Mouse (Mus musculus): ENCODE data around the gene Stx6. TPM values are rescaled to one million over a fixed set of nuclear protein-coding genes. Genes with fewer than 3 reads are reported as not detected.
A peak's percentile ranks its signal among the peaks of the same experiment; 100 is the strongest.

The Stx6 gene
- polyA plus RNA-seq, 1 experiment from 2014 or later, result 128 TPM

GRCm38 (mm10) chr1:155212081-155212480 is 53.6 kb downstream of the Stx6 start:
- Histone ChIP-seq H3K27me3 (peaks cover 6% of the 10 kb centered on the region), H3K4me2 (replicated peaks) (peak overlapping the region; percentile 1; the same call in 1 of the 2 replicates), H3K36me3 (peaks cover 8% of the 10 kb centered on the region), H3K27ac (peak overlapping the region; percentile 81), H3K9me3 (no peaks in the 10 kb centered on the region), H3K9ac (replicated peaks) (peak overlapping the region; percentile 51), H3K4me3 (replicated peaks) (no peak overlapping the region), H3K4me1 (replicated peaks) (peaks cover 74% of the 10 kb centered on the region)
- ATAC-seq, result peak; percentile 26
- 40% methylated on average over 4 of the region's 4 CpGs for WGBS

- WGBS, result 6% methylated on average over 6 of the region's 6 CpGs
- H3K9me3 ChIP-seq, result no peaks in the 10 kb centered on the region
- H3K27ac ChIP-seq, result peak overlapping the region; percentile 81
- peak overlapping the region; percentile 1; the same call in 1 of the 2 replicates for H3K4me2 ChIP-seq (replicated peaks)
- H3K4me1 ChIP-seq (replicated peaks), result peaks cover 77% of the 10 kb centered on the region
- ATAC-seq, result peak; percentile 64
- H3K27me3 ChIP-seq, result peaks cover 6% of the 10 kb centered on the region
- peaks cover 4% of the 10 kb centered on the region for H3K36me3 ChIP-seq
- H3K4me3 ChIP-seq (replicated peaks), result no peak overlapping the region
- peak overlapping the region; percentile 51 for H3K9ac ChIP-seq (replicated peaks)
Measured at GRCm38 (mm10) chr1:155212493-155212892, 54.0 kb downstream of the Stx6 start.

- ATAC-seq, result peak; percentile 40
- H3K9me3 ChIP-seq, result no peaks in the 10 kb centered on the region
- no peak overlapping the region for H3K4me3 ChIP-seq (replicated peaks)
- peak overlapping the region; percentile 51; the same call in 1 of the 2 replicates for H3K9ac ChIP-seq (replicated peaks)
- WGBS, result 6% methylated on average over 18 of the region's 18 CpGs
- H3K4me1 ChIP-seq (replicated peaks), result peaks cover 74% of the 10 kb centered on the region
- H3K4me2 ChIP-seq (replicated peaks), result peak overlapping the region; percentile 1
- H3K27me3 ChIP-seq, result peaks cover 6% of the 10 kb centered on the region
- H3K36me3 ChIP-seq, result no peaks in the 10 kb centered on the region
- peak overlapping the region; percentile 81 for H3K27ac ChIP-seq
Measured at GRCm38 (mm10) chr1:155212936-155213774, 54.6 kb downstream of the Stx6 start.

- 69% methylated on average over 7 of the region's 7 CpGs for WGBS
- no peak overlapping the region; the same call in 1 of the 2 replicates for H3K27ac ChIP-seq
Measured at GRCm38 (mm10) chr1:155213912-155214311, 55.4 kb downstream of the Stx6 start.

GRCm38 (mm10) chr1:155215066-155215764 is 56.7 kb downstream of the Stx6 start:
- Histone ChIP-seq H3K27ac (no peak overlapping the region), H3K4me1 (replicated peaks) (peaks cover 70% of the 10 kb centered on the region), H3K9me3 (no peaks in the 10 kb centered on the region), H3K27me3 (peaks cover 6% of the 10 kb centered on the region), H3K4me2 (replicated peaks) (no peak overlapping the region), H3K4me3 (replicated peaks) (no peak overlapping the region), H3K36me3 (no peaks in the 10 kb centered on the region), H3K9ac (replicated peaks) (no peak overlapping the region)
- 61% methylated on average over 9 of the region's 9 CpGs for WGBS
- no peak; the same call in 1 of the 2 replicates for ATAC-seq

More at GRCm38 (mm10) chr1:155213912-155214311, 55.4 kb downstream of the Stx6 start:
- no peak overlapping the region for H3K4me3 ChIP-seq (replicated peaks)
- no peaks in the 10 kb centered on the region for H3K36me3 ChIP-seq
- no peaks in the 10 kb centered on the region for H3K9me3 ChIP-seq
- no peak overlapping the region for H3K9ac ChIP-seq (replicated peaks)
- H3K4me1 ChIP-seq (replicated peaks), result peaks cover 74% of the 10 kb centered on the region
- H3K4me2 ChIP-seq (replicated peaks), result 0 out of 2 replicates have a peak overlapping the region, but pooled peaks have one; percentile 1
- ATAC-seq, result no peak
- H3K27me3 ChIP-seq, result peaks cover 6% of the 10 kb centered on the region

- peaks cover 6% of the 10 kb centered on the region; the same call in 1 of the 2 replicates for H3K27me3 ChIP-seq
- 77% methylated on average over 11 of the region's 11 CpGs for WGBS
- H3K4me3 ChIP-seq (replicated peaks), result no peak overlapping the region
- peaks cover 65% of the 10 kb centered on the region for H3K4me1 ChIP-seq (replicated peaks)
- H3K4me2 ChIP-seq (replicated peaks), result no peak overlapping the region
- no peaks in the 10 kb centered on the region for H3K9me3 ChIP-seq
- H3K36me3 ChIP-seq, result no peaks in the 10 kb centered on the region
- no peak overlapping the region for H3K27ac ChIP-seq
- no peak for ATAC-seq
- no peak overlapping the region for H3K9ac ChIP-seq (replicated peaks)
Measured at GRCm38 (mm10) chr1:155216313-155216712, 57.8 kb downstream of the Stx6 start.

- Histone ChIP-seq H3K4me3 (replicated peaks) (no peak overlapping the region), H3K27ac (no peak overlapping the region), H3K9ac (replicated peaks) (no peak overlapping the region), H3K4me1 (replicated peaks) (peaks cover 65% of the 10 kb centered on the region), H3K4me2 (replicated peaks) (no peak overlapping the region), H3K27me3 (peaks cover 6% of the 10 kb centered on the region; the same call in 1 of the 2 replicates), H3K9me3 (no peaks in the 10 kb centered on the region), H3K36me3 (no peaks in the 10 kb centered on the region)
- WGBS, result 65% methylated on average over 6 of the region's 6 CpGs
- ATAC-seq, result no peak
Measured at GRCm38 (mm10) chr1:155216844-155217243, 58.3 kb downstream of the Stx6 start.

- Histone ChIP-seq H3K27ac (no peak overlapping the region), H3K36me3 (no peaks in the 10 kb centered on the region), H3K27me3 (peaks cover 6% of the 10 kb centered on the region; the same call in 1 of the 2 replicates), H3K9me3 (no peaks in the 10 kb centered on the region), H3K9ac (replicated peaks) (no peak overlapping the region), H3K4me1 (replicated peaks) (peaks cover 63% of the 10 kb centered on the region), H3K4me2 (replicated peaks) (no peak overlapping the region), H3K4me3 (replicated peaks) (no peak overlapping the region)
- ATAC-seq, result no peak
- 47% methylated on average over 9 of the region's 9 CpGs for WGBS
Measured at GRCm38 (mm10) chr1:155217865-155218541, 59.5 kb downstream of the Stx6 start.

GRCm38 (mm10) chr1:155218924-155219323 is 60.4 kb downstream of the Stx6 start:
- Histone ChIP-seq H3K4me2 (replicated peaks) (no peak overlapping the region), H3K27ac (no peak overlapping the region), H3K4me1 (replicated peaks) (peaks cover 60% of the 10 kb centered on the region), H3K36me3 (no peaks in the 10 kb centered on the region), H3K9ac (replicated peaks) (no peak overlapping the region), H3K4me3 (replicated peaks) (no peak overlapping the region), H3K9me3 (no peaks in the 10 kb centered on the region), H3K27me3 (peaks cover 6% of the 10 kb centered on the region; the same call in 1 of the 2 replicates)
- WGBS, result 72% methylated on average over 5 of the region's 5 CpGs
- ATAC-seq, result no peak

- H3K27ac ChIP-seq, result peak overlapping the region; percentile 46
- no peaks in the 10 kb centered on the region for H3K36me3 ChIP-seq
- no peaks in the 10 kb centered on the region; the same call in 1 of the 2 replicates for H3K27me3 ChIP-seq
- no peaks in the 10 kb centered on the region for H3K9me3 ChIP-seq
- WGBS, result 49% methylated on average over 11 of the region's 11 CpGs
- H3K4me3 ChIP-seq (replicated peaks), result no peak overlapping the region
- ATAC-seq, result no peak
- H3K9ac ChIP-seq (replicated peaks), result 0 out of 2 replicates have a peak overlapping the region, but pooled peaks have one; percentile 36
- H3K4me1 ChIP-seq (replicated peaks), result peaks cover 48% of the 10 kb centered on the region
- no peak overlapping the region for H3K4me2 ChIP-seq (replicated peaks)
Measured at GRCm38 (mm10) chr1:155222101-155222669, 63.7 kb downstream of the Stx6 start.

- no peak overlapping the region for H3K27ac ChIP-seq
- H3K36me3 ChIP-seq, result no peaks in the 10 kb centered on the region
- H3K9ac ChIP-seq (replicated peaks), result no peak overlapping the region
- H3K4me2 ChIP-seq (replicated peaks), result no peak overlapping the region
- no peak overlapping the region for H3K4me3 ChIP-seq (replicated peaks)
- WGBS, result 89% methylated on average over 6 of the region's 6 CpGs
- ATAC-seq, result no peak
- H3K27me3 ChIP-seq, result no peaks in the 10 kb centered on the region; the same call in 1 of the 2 replicates
- H3K9me3 ChIP-seq, result no peaks in the 10 kb centered on the region
- H3K4me1 ChIP-seq (replicated peaks), result peaks cover 51% of the 10 kb centered on the region
Measured at GRCm38 (mm10) chr1:155223036-155223435, 64.5 kb downstream of the Stx6 start.
